Comparison of ENCODE assay signal across 16 mouse cellular contexts in the genomic region with DNA sequence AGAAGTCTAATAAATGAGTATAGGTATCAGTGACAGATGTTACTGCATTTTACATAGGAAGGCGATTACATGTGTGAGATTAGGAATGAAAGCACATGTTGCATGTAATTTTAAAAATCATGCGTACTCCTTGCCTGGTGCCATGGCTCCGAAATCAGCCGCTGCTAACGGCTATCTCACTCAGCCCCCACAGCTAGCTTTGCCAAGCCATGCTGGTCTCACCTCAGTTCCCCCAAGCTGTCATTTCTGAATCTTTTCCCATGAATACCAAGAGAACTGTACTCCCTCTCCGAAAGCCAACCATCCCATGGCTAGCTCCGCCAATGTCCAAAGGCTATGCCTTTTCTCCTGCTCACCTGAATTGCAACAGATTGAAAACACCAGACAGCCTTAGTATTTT.
DNase-seq lines count a peak whose midpoint lies in the region.
"Had no signal": no experiment of that assay in that cellular context is flagged by ENCODE, and none has a peak within 500 bp of the region (broad histone marks: within the 10 kb centered on the region; RNA-seq: fewer than 3 reads in every experiment).

No protein-coding gene starts in this region.

- peak; percentile 53 to 64 for DNase-seq in cerebellum, postnatal 10 days
- no peak for DNase-seq in cerebellum, adult 8-10 months
- DNase-seq in cerebellum, postnatal 14 days, result peak; percentile 33 to 42
- no peak for DNase-seq in cerebellum, adult 18-20 months
- peak; percentile 5 for DNase-seq in left cerebral cortex, postnatal 4 days
- DNase-seq in left cerebral cortex, adult 11 months (ENCODE audit: low spot score), result no peak
- DNase-seq: adrenal gland, adult 2 months; adrenal gland, adult 8-10 months; adrenal gland, postnatal 10 days; adrenal gland, postnatal 14 days; adrenal gland, postnatal 25 days; adrenal gland, postnatal 36 days; B cell, adult 2 months; cerebellum, adult 11 months; cerebellum, adult 11-12 months; cerebellum, adult 2 months had no signal

- intact Hi-C loops in left cerebral cortex, postnatal 4 days (cut with DNase I), result no loop called here

Comparison
In these comparisons a context has a peak if more than half of its experiments do, and no peak if none do; other contexts are left out.
1. DNase-seq: peak in cerebellum, postnatal 10 days (2 of 2), cerebellum, postnatal 14 days (2 of 2) and left cerebral cortex, postnatal 4 days (single experiment); none in cerebellum, adult 8-10 months (single experiment), cerebellum, adult 18-20 months (0 of 2) and left cerebral cortex, adult 11 months (single experiment).